Mouse (Mus musculus) liver, embryonic 16.5 days (tissue): ENCODE data around the gene Prok1. TPM values are rescaled to one million over a fixed set of nuclear protein-coding genes. Genes with fewer than 3 reads are reported as not detected.

Source experiments
- ATAC-seq: fragments of 200-750 bp; cut with Nextera tagmentation; 2 replicates; pipeline ENCODE4 v1.8.0; 2017; ENCODE audit warnings: low read depth, mild to moderate bottlenecking, moderate number of reproducible peaks, moderate library complexity
- H3K27ac ChIP-seq: fragments of 300-500 bp; sonication (generic); 2 replicates; pipeline ENCODE4 v1.5.1; 2014; ENCODE audit warnings: mild to moderate bottlenecking, low read length
- H3K27me3 ChIP-seq: fragments of 300-500 bp; sonication (generic); 2 replicates; pipeline ENCODE4 v1.6.1; 2014; ENCODE audit warnings: low read depth, low read length, mixed read lengths; ENCODE audit not compliant: control insufficient read depth, insufficient read depth
- H3K36me3 ChIP-seq: fragments of 300-500 bp; sonication (generic); 2 replicates; pipeline ENCODE4 v1.6.1; 2014; ENCODE audit warnings: mild to moderate bottlenecking; ENCODE audit not compliant: control insufficient read depth, insufficient read depth
- H3K4me1 ChIP-seq: fragments of 300-500 bp; sonication (generic); 2 replicates; pipeline ENCODE4 v1.6.1; 2014; ENCODE audit warnings: low read depth, low read length, mixed read lengths; ENCODE audit not compliant: control insufficient read depth
- H3K4me2 ChIP-seq: fragments of 300-500 bp; sonication (generic); 2 replicates; pipeline ENCODE4 v1.6.1; 2014; ENCODE audit warnings: low read depth, low read length, mixed read lengths
- H3K4me3 ChIP-seq: fragments of 300-500 bp; sonication (generic); 2 replicates; pipeline ENCODE4 v1.5.1; 2014; ENCODE audit warnings: low read depth, mild to moderate bottlenecking, low read length
- H3K9ac ChIP-seq: fragments of 300-500 bp; sonication (generic); 2 replicates; pipeline ENCODE4 v1.6.1; 2014; ENCODE audit warnings: low read depth, low read length
- H3K9me3 ChIP-seq: fragments of 300-500 bp; sonication (generic); replicated peaks from 2 replicates; pipeline ENCODE4 v1.6.1; 2016; ENCODE audit warnings: low read length; ENCODE audit not compliant: control insufficient read depth
- WGBS: fragments of 180-500 bp; shearing (Covaris S2); extraction: QIAGEN DNeasy Blood & Tissue Kit; methylation state at CpG from one replicate; pipeline ENCODE4 v1.1.7; 2014; ENCODE audit not compliant: insufficient replicate concordance; 5-methylcytosine and 5-hydroxymethylcytosine counted together
- polyA plus RNA-seq: library from polyadenylated mRNA; unstranded; fragments of >200 nt; fragmentation: Nextera tagmentation; extraction: Ambion mirVana; gene quantifications from 2 replicates; pipeline ENCODE4 v1.2.1, GENCODE M21; 2015

The Prok1 gene
- polyA plus RNA-seq, 1 experiment from 2014 or later: 0.06 TPM

- Histone ChIP-seq H3K9ac (no peak overlapping the region), H3K27ac (no peak overlapping the region), H3K36me3 (no peaks in the 10 kb centered on the region), H3K4me2 (no peak overlapping the region), H3K4me3 (no peak overlapping the region), H3K9me3 (no peaks in the 10 kb centered on the region), H3K4me1 (no peaks in the 10 kb centered on the region), H3K27me3 (no peaks in the 10 kb centered on the region)
- 42% methylated on average over 3 of the region's 3 CpGs for WGBS
- ATAC-seq: no peak
These were observed 53.9 kb downstream of the Prok1 start for GRCm38 (mm10) chr3:107185597-107185996.

- ATAC-seq: no peak
- H3K27ac ChIP-seq: no peak overlapping the region
- H3K27me3 ChIP-seq: no peaks in the 10 kb centered on the region
- no peak overlapping the region for H3K4me3 ChIP-seq
- WGBS: 70% methylated on average over 3 of the region's 3 CpGs
- H3K36me3 ChIP-seq: no peaks in the 10 kb centered on the region
- no peaks in the 10 kb centered on the region for H3K9me3 ChIP-seq
- H3K4me2 ChIP-seq: no peak overlapping the region
- H3K4me1 ChIP-seq: no peaks in the 10 kb centered on the region
- H3K9ac ChIP-seq: no peak overlapping the region
These were observed 56.3 kb downstream of the Prok1 start for GRCm38 (mm10) chr3:107183178-107183577.

Other genes with a start within 250 kb of the Prok1 start
- 0.68 and 1.1 TPM in 2 replicates for gene Kcna3, start 203.5 kb downstream of the Prok1 start, polyA plus RNA-seq
- 0.12 and 0.13 TPM in 2 replicates for gene Kcna2, start 138.6 kb downstream of the Prok1 start, polyA plus RNA-seq
- gene Kcna10, start 56.7 kb downstream of the Prok1 start, polyA plus RNA-seq: not detected in 2 replicates
- 0.07 and 7.3 TPM in 2 replicates for gene Cym, start 18.0 kb downstream of the Prok1 start, polyA plus RNA-seq
- gene A630076J17Rik, start 9.1 kb downstream of the Prok1 start, polyA plus RNA-seq: not detected in 2 replicates
- 88.2 and 90.1 TPM in 2 replicates for gene Lamtor5, start 39.2 kb upstream of the Prok1 start, polyA plus RNA-seq
- 0.30 and 0.39 TPM in 2 replicates for gene Slc16a4, start 51.5 kb upstream of the Prok1 start, polyA plus RNA-seq
- gene Rbm15, start 94.0 kb upstream of the Prok1 start, polyA plus RNA-seq: 8.1 and 8.2 TPM in 2 replicates
- 0.02 TPM in 1 of 2 replicates, not detected in the other for gene Kcnc4, start 219.8 kb upstream of the Prok1 start, polyA plus RNA-seq